Mouse (Mus musculus): ENCODE data around the gene Axin2. TPM values are rescaled to one million over a fixed set of nuclear protein-coding genes. Genes with fewer than 3 reads are reported as not detected.

The Axin2 gene
- total and polyA plus RNA-seq, 2 experiments from 2014 or later = 7.5 to 38.0 TPM

DNA sequence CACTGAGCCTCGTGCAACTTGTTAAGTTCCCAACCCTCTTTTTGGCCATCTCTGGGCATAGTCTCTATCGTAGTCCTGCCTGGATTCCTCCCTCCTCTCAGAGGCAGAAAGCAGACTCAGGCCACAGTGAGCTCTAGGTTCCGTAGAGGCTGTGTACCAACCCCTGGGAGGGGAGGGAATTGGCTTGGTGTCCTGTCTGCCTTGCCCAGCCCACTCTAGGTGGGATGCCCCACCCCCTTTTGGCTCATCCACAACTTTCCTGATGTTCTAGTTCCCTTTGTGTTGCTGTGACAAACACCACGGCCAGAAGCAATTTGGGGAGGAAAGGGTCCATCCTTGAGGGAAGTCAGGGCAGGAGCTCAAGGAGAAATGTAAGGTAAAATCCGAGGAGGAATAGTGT lies 39.0 kb downstream of the Axin2 start:
- H3K27ac ChIP-seq (ENCODE audit: low read depth, low read length) = no peak overlapping the region
- 41% methylated on average over 5 of the region's 5 CpGs for WGBS
- no peak for ATAC-seq (ENCODE audit: low FRiP score)
- DNase-seq (ENCODE audit: low spot score) = no peak
- no peaks in the 10 kb centered on the region for H3K36me3 ChIP-seq (ENCODE audit: insufficient read depth, low read length)
- no peak overlapping the region for H3K9ac ChIP-seq (replicated peaks; ENCODE audit: low read length, poor library complexity, severe bottlenecking)
- TF ChIP-seq CTCF (IDR thresholded peaks at IDR 0.05) = no peak
- H3K4me2 ChIP-seq (ENCODE audit: low read depth, low read length, poor library complexity, severe bottlenecking) = no peak overlapping the region
- no peak overlapping the region for H3K4me3 ChIP-seq (ENCODE audit: low read depth, low read length)
- no peaks in the 10 kb centered on the region for H3K4me1 ChIP-seq (ENCODE audit: insufficient read depth, low read length)
- no peaks in the 10 kb centered on the region for H3K27me3 ChIP-seq (ENCODE audit: insufficient read depth, low read length)
- H3K9me3 ChIP-seq (ENCODE audit: low read length) = no peaks in the 10 kb centered on the region

DNA sequence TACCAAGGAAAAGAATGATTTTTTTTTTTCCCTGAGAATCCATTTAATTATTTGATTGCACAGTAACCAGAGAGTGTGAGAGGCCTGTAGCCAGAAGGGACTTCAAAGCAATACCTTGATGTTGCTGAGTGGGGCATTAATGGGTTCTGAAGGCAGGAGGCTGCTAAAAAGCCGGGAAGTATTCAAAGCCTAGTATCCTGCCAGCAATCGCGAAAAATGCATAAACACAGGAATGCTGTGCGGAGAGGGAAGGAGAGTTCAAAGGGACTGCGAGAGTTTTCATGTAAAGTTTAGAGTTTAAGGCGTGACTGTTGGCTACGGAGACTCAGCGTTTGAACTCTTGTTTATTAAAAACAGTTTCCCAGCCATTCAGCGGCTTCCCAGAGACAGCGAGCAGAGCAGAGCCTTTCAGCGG lies 41.5 kb downstream of the Axin2 start:
- WGBS = under 1% methylated on average over 11 of the region's 11 CpGs
- no peak for TF ChIP-seq CTCF (IDR thresholded peaks at IDR 0.05)
- no peaks in the 10 kb centered on the region for H3K36me3 ChIP-seq (ENCODE audit: insufficient read depth, low read length)
- H3K9me3 ChIP-seq (ENCODE audit: low read length) = no peaks in the 10 kb centered on the region
- no peak overlapping the region for H3K4me3 ChIP-seq (ENCODE audit: low read depth, low read length)
- no peaks in the 10 kb centered on the region for H3K27me3 ChIP-seq (ENCODE audit: insufficient read depth, low read length)
- no peak overlapping the region for H3K9ac ChIP-seq (replicated peaks; ENCODE audit: low read length, poor library complexity, severe bottlenecking)
- 0 out of 2 replicates have a peak overlapping the region, but pooled peaks have one; percentile 7 for H3K27ac ChIP-seq (ENCODE audit: low read depth, low read length)
- H3K4me2 ChIP-seq (ENCODE audit: low read depth, low read length, poor library complexity, severe bottlenecking) = no peak overlapping the region
- ATAC-seq (ENCODE audit: low FRiP score) (no peak), DNase-seq (ENCODE audit: low spot score) (peak; percentile 25)
- no peaks in the 10 kb centered on the region for H3K4me1 ChIP-seq (ENCODE audit: insufficient read depth, low read length)

GRCm38 (mm10) chr11:108963476-108964232 lies 43.5 kb downstream of the Axin2 start:
- Histone ChIP-seq H3K9ac (replicated peaks; ENCODE audit: low read length, poor library complexity, severe bottlenecking) (no peak overlapping the region), H3K4me3 (ENCODE audit: low read depth, low read length) (no peak overlapping the region), H3K4me1 (ENCODE audit: insufficient read depth, low read length) (no peaks in the 10 kb centered on the region), H3K27me3 (ENCODE audit: insufficient read depth, low read length) (no peaks in the 10 kb centered on the region), H3K9me3 (ENCODE audit: low read length) (no peaks in the 10 kb centered on the region), H3K36me3 (ENCODE audit: insufficient read depth, low read length) (no peaks in the 10 kb centered on the region), H3K27ac (ENCODE audit: low read depth, low read length) (no peak overlapping the region), H3K4me2 (ENCODE audit: low read depth, low read length, poor library complexity, severe bottlenecking) (no peak overlapping the region)
- ATAC-seq (ENCODE audit: low FRiP score) (no peak), DNase-seq (ENCODE audit: low spot score) (no peak)
- 74% methylated on average over 15 of the region's 15 CpGs for WGBS
- no peak for TF ChIP-seq CTCF (IDR thresholded peaks at IDR 0.05)

DNA sequence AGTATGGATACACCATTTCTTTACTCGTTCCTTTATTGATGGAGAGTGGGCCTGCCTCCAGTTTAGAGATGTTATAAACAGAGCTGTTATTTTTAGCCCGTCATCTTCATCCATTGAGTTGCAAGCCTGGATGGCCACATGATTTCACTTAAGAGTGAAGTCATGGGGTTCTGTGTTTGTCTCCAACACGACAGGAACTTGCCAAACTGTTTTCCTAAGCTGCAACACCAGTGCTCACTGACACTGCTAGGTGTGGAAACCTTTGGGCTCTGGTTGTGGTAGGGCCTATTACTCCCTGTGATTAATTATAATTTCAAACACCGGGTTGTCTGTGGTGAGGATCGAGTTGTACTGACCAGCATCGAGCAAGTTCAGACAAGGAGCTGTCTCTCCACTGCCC lies 45.6 kb downstream of the Axin2 start:
- no peak for ATAC-seq (ENCODE audit: low FRiP score)
- 76% methylated on average over 6 of the region's 6 CpGs for WGBS

GRCm38 (mm10) chr11:108973459-108973858 lies 53.3 kb downstream of the Axin2 start:
- no peak for TF ChIP-seq CTCF (IDR thresholded peaks at IDR 0.05)
- Histone ChIP-seq H3K27me3 (ENCODE audit: insufficient read depth, low read length) (no peaks in the 10 kb centered on the region), H3K36me3 (ENCODE audit: insufficient read depth, low read length) (no peaks in the 10 kb centered on the region), H3K9me3 (ENCODE audit: low read length) (no peaks in the 10 kb centered on the region), H3K9ac (replicated peaks; ENCODE audit: low read length, poor library complexity, severe bottlenecking) (no peak overlapping the region), H3K4me2 (ENCODE audit: low read depth, low read length, poor library complexity, severe bottlenecking) (no peak overlapping the region), H3K4me1 (ENCODE audit: insufficient read depth, low read length) (no peaks in the 10 kb centered on the region), H3K27ac (ENCODE audit: low read depth, low read length) (peak overlapping the region; percentile 18; the same call in 1 of the 2 replicates), H3K4me3 (ENCODE audit: low read depth, low read length) (no peak overlapping the region)
- peak; percentile 73 for DNase-seq (ENCODE audit: low spot score)
- ATAC-seq (ENCODE audit: low FRiP score) = peak; percentile 71
- 35% methylated on average over 4 of the region's 4 CpGs for WGBS

More for the DNA sequence above, 45.6 kb downstream of the Axin2 start:
- Histone ChIP-seq H3K36me3 (ENCODE audit: insufficient read depth, low read length) (no peaks in the 10 kb centered on the region), H3K27me3 (ENCODE audit: insufficient read depth, low read length) (no peaks in the 10 kb centered on the region), H3K9ac (replicated peaks; ENCODE audit: low read length, poor library complexity, severe bottlenecking) (no peak overlapping the region), H3K9me3 (ENCODE audit: low read length) (no peaks in the 10 kb centered on the region), H3K4me1 (ENCODE audit: insufficient read depth, low read length) (no peaks in the 10 kb centered on the region), H3K4me3 (ENCODE audit: low read depth, low read length) (no peak overlapping the region), H3K27ac (ENCODE audit: low read depth, low read length) (no peak overlapping the region), H3K4me2 (ENCODE audit: low read depth, low read length, poor library complexity, severe bottlenecking) (no peak overlapping the region)
- no peak for DNase-seq (ENCODE audit: low spot score)
- no peak for TF ChIP-seq CTCF (IDR thresholded peaks at IDR 0.05)

- H3K27ac ChIP-seq (ENCODE audit: low read depth, low read length) = peak overlapping the region; percentile 18; the same call in 1 of the 2 replicates
- no peaks in the 10 kb centered on the region for H3K4me1 ChIP-seq (ENCODE audit: insufficient read depth, low read length)
- no peak overlapping the region for H3K4me2 ChIP-seq (ENCODE audit: low read depth, low read length, poor library complexity, severe bottlenecking)
- no peak overlapping the region for H3K4me3 ChIP-seq (ENCODE audit: low read depth, low read length)
- ATAC-seq (ENCODE audit: low FRiP score) (peak; percentile 38; the same call in 1 of the 2 replicates), DNase-seq (ENCODE audit: low spot score) (no peak)
- no peak for TF ChIP-seq CTCF (IDR thresholded peaks at IDR 0.05)
- no peak overlapping the region for H3K9ac ChIP-seq (replicated peaks; ENCODE audit: low read length, poor library complexity, severe bottlenecking)
- H3K27me3 ChIP-seq (ENCODE audit: insufficient read depth, low read length) = no peaks in the 10 kb centered on the region
- no peaks in the 10 kb centered on the region for H3K9me3 ChIP-seq (ENCODE audit: low read length)
- WGBS = 55% methylated on average over 5 of the region's 5 CpGs
- no peaks in the 10 kb centered on the region for H3K36me3 ChIP-seq (ENCODE audit: insufficient read depth, low read length)
Observed at GRCm38 (mm10) chr11:108973866-108974265, 53.7 kb downstream of the Axin2 start.
